Mouse (Mus musculus) layer of hippocampus, postnatal 14 days (tissue): ENCODE measurements around the gene Stxbp2. TPM values are rescaled to one million over a fixed set of nuclear protein-coding genes. Genes with fewer than 3 reads are reported as not detected.
"Not testable (repeated sequence)": the region's sequence is repeated elsewhere in the genome, so short reads cannot be mapped to it uniquely, and the experiment has no call there.

Experiments
- DNase-seq, 2 experiments: peaks; one replicate each; pipeline ENCODE4 v3.0.0; 2021 to 2022; ENCODE audit warnings: low spot score in 2 of 2, mixed read lengths in 1 of 2
- long read RNA-seq, 2 experiments: library from polyadenylated mRNA; stranded (forward); transcript quantifications; one replicate each; pipeline ENCODE4 v2.0.0; 2021
- total RNA-seq, 2 experiments: library from RNA; stranded (reverse); gene quantifications; 2 replicates each; pipeline ENCODE4 v1.2.3; 2021

The Stxbp2 gene
- 10 to 100 TPM; 34.0 to 51.8 TPM for total RNA-seq
- long read RNA-seq, experiment 1, partial matches to known transcripts, result 2 of 18 reads
- long read RNA-seq, experiment 1, other reads (novel, unspliced or antisense), result 14 of 18 reads
- long read RNA-seq, experiment 2, partial matches to known transcripts, result 1 of 16 reads
- long read RNA-seq, experiment 2, other reads (novel, unspliced or antisense), result 11 of 16 reads

- DNase-seq, result peak in 1 of 2 experiments; percentile 66
These were observed at the start of gene Stxbp2 for GRCm38 (mm10) chr8:3630647-3631477. Gene Stxbp2 (plus strand): TSS chr8:3630955.

- DNase-seq, result not testable (repeated sequence)
These were observed 48.8 kb upstream of the Stxbp2 start for GRCm38 (mm10) chr8:3581961-3582360.

- DNase-seq, result no peak
These were observed 44.3 kb upstream of the Stxbp2 start for GRCm38 (mm10) chr8:3586452-3586851.

- no peak for DNase-seq
These were observed 43.8 kb upstream of the Stxbp2 start, which contains the start of gene Camsap3 for GRCm38 (mm10) chr8:3586993-3587390. Gene Camsap3 (plus strand): TSS chr8:3587293.

- peak in 1 of 2 experiments; percentile 65 for DNase-seq
These were observed 43.1 kb upstream of the Stxbp2 start for GRCm38 (mm10) chr8:3587391-3588257.

- DNase-seq, result peak in 1 of 2 experiments; percentile 9
These were observed 42.5 kb upstream of the Stxbp2 start for GRCm38 (mm10) chr8:3588258-3588633.

GRCm38 (mm10) chr8:3593470-3593869 lies 37.3 kb upstream of the Stxbp2 start:
- DNase-seq, result peak in 1 of 2 experiments; percentile 3

- DNase-seq, result no peak
These were observed 36.3 kb upstream of the Stxbp2 start for GRCm38 (mm10) chr8:3594466-3594865.

- no peak for DNase-seq
These were observed 32.7 kb upstream of the Stxbp2 start for GRCm38 (mm10) chr8:3598054-3598453.

- no peak for DNase-seq
These were observed 31.5 kb upstream of the Stxbp2 start for GRCm38 (mm10) chr8:3599219-3599618.

- DNase-seq, result no peak
These were observed 30.4 kb upstream of the Stxbp2 start for GRCm38 (mm10) chr8:3600401-3600800.

GRCm38 (mm10) chr8:3603439-3603838 lies 27.3 kb upstream of the Stxbp2 start:
- no peak for DNase-seq

- DNase-seq, result no peak
These were observed 24.2 kb upstream of the Stxbp2 start for GRCm38 (mm10) chr8:3606593-3606992.

- DNase-seq, result no peak
These were observed 22.9 kb upstream of the Stxbp2 start for GRCm38 (mm10) chr8:3607822-3608221.

- no peak for DNase-seq
These were observed 21.5 kb upstream of the Stxbp2 start for GRCm38 (mm10) chr8:3609046-3609815.

- DNase-seq, result no peak
These were observed 21.0 kb upstream of the Stxbp2 start for GRCm38 (mm10) chr8:3609816-3610150.

- peak; percentile 99 to 100 for DNase-seq
These were observed 9.4 kb upstream of the Stxbp2 start, which contains the start of the genes Xab2 and Pet100 for GRCm38 (mm10) chr8:3621199-3621970. Gene Xab2 (minus strand): TSS chr8:3621316. Gene Pet100 (plus strand): TSS chr8:3621548.

GRCm38 (mm10) chr8:3622119-3622518 lies 8.6 kb upstream of the Stxbp2 start:
- DNase-seq, result no peak

GRCm38 (mm10) chr8:3625445-3625844 lies 5.3 kb upstream of the Stxbp2 start, which contains the start of gene Pcp2:
Gene Pcp2 (minus strand): TSS chr8:3625545.
- no peak for DNase-seq

GRCm38 (mm10) chr8:3626971-3627370 lies 3.8 kb upstream of the Stxbp2 start:
- DNase-seq, result no peak
